Mouse (Mus musculus) heart, embryonic 13.5 days (tissue): ENCODE measurements around the gene Smyd3. TPM values are rescaled to one million over a fixed set of nuclear protein-coding genes. Genes with fewer than 3 reads are reported as not detected.

Source experiments
- ATAC-seq: fragments of 200-750 bp; cut with Nextera tagmentation; 2 replicates; pipeline ENCODE4 v1.8.0; 2017; ENCODE audit warnings: moderate TSS enrichment; ENCODE audit not compliant: insufficient number of reproducible peaks, low FRiP score, low TSS enrichment; ENCODE audit errors: extremely low read depth
- H3K27ac ChIP-seq: fragments of 300-500 bp; sonication (generic); replicated peaks from 2 replicates; pipeline ENCODE4 v1.5.1; 2015; ENCODE audit warnings: moderate library complexity, mild to moderate bottlenecking, inconsistent platforms
- H3K27me3 ChIP-seq: fragments of 300-500 bp; sonication (generic); replicated peaks from 2 replicates; pipeline ENCODE4 v1.6.1; 2015; ENCODE audit warnings: mild to moderate bottlenecking, inconsistent platforms
- H3K36me3 ChIP-seq: fragments of 300-500 bp; sonication (generic); 2 replicates; pipeline ENCODE4 v1.6.1; 2015; ENCODE audit warnings: mild to moderate bottlenecking, inconsistent platforms
- H3K4me1 ChIP-seq: fragments of 300-500 bp; sonication (generic); 2 replicates; pipeline ENCODE4 v1.6.1; 2015; ENCODE audit warnings: inconsistent platforms
- H3K4me2 ChIP-seq: fragments of 300-500 bp; sonication (generic); 2 replicates; pipeline ENCODE4 v1.6.1; 2015; ENCODE audit warnings: inconsistent platforms, mild to moderate bottlenecking, moderate library complexity
- H3K4me3 ChIP-seq: fragments of 300-500 bp; sonication (generic); 2 replicates; pipeline ENCODE4 v1.5.1; 2015; ENCODE audit warnings: moderate library complexity, mild to moderate bottlenecking, inconsistent platforms
- H3K9ac ChIP-seq: fragments of 300-500 bp; sonication (generic); 2 replicates; pipeline ENCODE4 v1.6.1; 2015; ENCODE audit warnings: inconsistent platforms, mild to moderate bottlenecking, moderate library complexity
- H3K9me3 ChIP-seq: fragments of 300-500 bp; sonication (generic); 2 replicates; pipeline ENCODE4 v1.6.1; 2016; ENCODE audit warnings: inconsistent platforms
- WGBS: fragments of 180-500 bp; shearing (Covaris S2); methylation state at CpG from one replicate; pipeline ENCODE4 v1.1.7; 2015; ENCODE audit warnings: mixed read lengths; 5-methylcytosine and 5-hydroxymethylcytosine counted together
- polyA plus RNA-seq: library from polyadenylated mRNA; unstranded; fragments of >200 nt; fragmentation: Nextera tagmentation; extraction: Ambion mirVana; gene quantifications from 2 replicates; pipeline ENCODE4 v1.2.1, GENCODE M21; 2015

Gene Smyd3
- polyA plus RNA-seq, 1 experiment from 2014 or later: 9.6 TPM

DNA sequence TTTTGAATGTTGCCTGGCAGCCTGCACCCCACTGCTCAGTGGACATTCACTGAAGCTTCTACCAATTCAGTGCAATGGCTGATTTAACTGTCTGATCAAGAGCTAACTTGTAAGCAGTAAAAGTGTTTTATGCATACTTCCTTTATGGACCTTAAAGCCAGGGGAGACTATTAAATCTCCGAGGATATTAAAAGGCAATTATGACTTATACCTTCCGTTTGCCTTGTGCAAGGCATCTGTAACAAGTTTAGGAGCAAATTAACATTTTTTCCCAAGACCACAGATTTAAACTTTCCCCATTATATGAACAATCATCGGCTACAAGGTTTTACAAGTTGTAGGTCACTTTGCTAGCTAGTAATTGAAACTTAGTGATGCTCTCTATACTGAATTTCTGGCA lies 87.8 kb downstream of the Smyd3 start:
- peaks cover 17% of the 10 kb centered on the region; the same call in 1 of the 2 replicates for H3K27me3 ChIP-seq
- 81% methylated on average over 3 of the region's 3 CpGs for WGBS
- no peaks in the 10 kb centered on the region for H3K36me3 ChIP-seq
- no peaks in the 10 kb centered on the region for H3K9me3 ChIP-seq
- no peak overlapping the region for H3K4me2 ChIP-seq
- H3K27ac ChIP-seq: no peak overlapping the region
- H3K9ac ChIP-seq: no peak overlapping the region
- no peak for ATAC-seq
- no peak overlapping the region for H3K4me3 ChIP-seq
- H3K4me1 ChIP-seq: peaks cover 18% of the 10 kb centered on the region

DNA sequence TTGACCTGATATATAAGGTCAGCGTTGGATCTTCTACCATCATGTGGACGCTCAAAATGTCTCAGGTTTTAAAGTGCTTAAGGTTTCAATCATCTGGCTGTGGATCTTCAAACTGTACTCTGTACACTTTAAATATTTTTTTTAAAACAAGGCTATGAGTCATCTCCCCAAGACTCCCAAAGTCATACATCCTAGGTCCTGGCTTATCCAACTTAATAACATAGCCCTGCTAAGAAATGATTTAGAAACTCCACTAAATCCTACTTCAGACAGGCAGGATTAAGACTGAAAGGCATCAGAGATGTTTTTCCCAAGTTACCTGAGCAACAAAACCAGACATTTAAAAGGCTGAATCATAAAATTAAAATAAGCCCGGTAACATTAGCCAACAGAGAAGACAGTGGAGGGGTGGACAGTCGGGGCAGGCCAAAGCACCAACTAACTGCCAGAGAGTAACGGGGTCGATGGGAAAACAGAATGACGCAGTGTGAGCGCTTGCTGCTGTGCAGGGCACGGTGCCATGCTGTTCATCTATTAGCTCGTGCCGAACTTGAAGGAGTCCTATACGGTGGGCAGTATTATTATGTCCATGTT lies 92.9 kb downstream of the Smyd3 start:
- H3K9ac ChIP-seq: no peak overlapping the region
- 90% methylated on average over 12 of the region's 12 CpGs for WGBS
- H3K4me3 ChIP-seq: no peak overlapping the region
- no peaks in the 10 kb centered on the region for H3K4me1 ChIP-seq
- no peak overlapping the region for H3K4me2 ChIP-seq
- no peak overlapping the region for H3K27ac ChIP-seq
- no peak for ATAC-seq
- H3K36me3 ChIP-seq: no peaks in the 10 kb centered on the region
- H3K27me3 ChIP-seq: 0 out of 2 replicates have a peak, but pooled peaks cover 4% of the 10 kb centered on the region
- H3K9me3 ChIP-seq: no peaks in the 10 kb centered on the region

DNA sequence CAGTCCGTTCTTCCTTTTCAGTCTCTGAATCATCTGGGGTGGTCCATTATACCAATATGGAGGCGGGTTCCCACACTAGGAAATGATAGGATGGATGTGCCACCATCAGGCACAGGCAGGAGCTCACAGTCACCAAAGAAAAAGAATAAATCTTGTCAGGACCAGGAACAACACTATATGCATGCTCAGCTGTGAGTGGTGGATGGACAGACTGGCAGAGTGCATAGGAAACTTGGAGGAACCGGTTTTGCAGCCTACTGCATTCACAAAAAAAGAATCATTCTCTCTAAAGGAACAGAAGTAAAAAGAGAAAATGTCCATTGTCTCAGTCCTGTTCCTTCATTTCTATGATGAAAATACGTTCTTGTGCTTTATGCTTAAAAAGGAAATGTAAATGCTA lies 98.8 kb downstream of the Smyd3 start:
- Histone ChIP-seq H3K4me1 (no peaks in the 10 kb centered on the region), H3K27me3 (no peaks in the 10 kb centered on the region), H3K4me3 (no peak overlapping the region), H3K27ac (no peak overlapping the region), H3K9me3 (no peaks in the 10 kb centered on the region), H3K4me2 (no peak overlapping the region), H3K9ac (no peak overlapping the region), H3K36me3 (no peaks in the 10 kb centered on the region)
- WGBS: 71% methylated on average over 4 of the region's 4 CpGs
- ATAC-seq: no peak

DNA sequence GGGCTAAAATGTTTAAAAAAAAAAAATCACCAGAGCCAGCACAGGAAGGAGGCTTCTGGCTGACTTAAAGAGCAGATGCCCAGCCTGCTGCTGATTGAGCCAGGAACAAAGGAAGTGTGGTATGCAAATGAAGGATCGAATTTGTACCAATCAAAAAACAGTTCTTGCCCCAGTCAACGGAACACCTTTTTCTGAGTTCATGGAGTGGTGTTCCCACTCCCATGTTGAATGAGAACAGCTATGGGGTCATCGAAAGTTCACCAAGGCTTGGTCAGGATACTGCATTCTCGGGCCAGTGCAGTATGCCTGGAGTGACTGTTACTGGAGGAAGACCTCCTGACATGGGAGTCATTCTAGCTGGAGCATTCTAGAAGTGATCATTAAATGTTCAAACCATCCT lies 109.8 kb downstream of the Smyd3 start:
- Histone ChIP-seq H3K4me3 (no peak overlapping the region), H3K9ac (no peak overlapping the region), H3K4me1 (0 out of 2 replicates have a peak, but pooled peaks cover 3% of the 10 kb centered on the region), H3K9me3 (no peaks in the 10 kb centered on the region), H3K27ac (no peak overlapping the region), H3K36me3 (peaks cover 7% of the 10 kb centered on the region; the same call in 1 of the 2 replicates), H3K27me3 (no peaks in the 10 kb centered on the region), H3K4me2 (no peak overlapping the region)
- WGBS: 82% methylated on average over 4 of the region's 4 CpGs
- no peak for ATAC-seq

DNA sequence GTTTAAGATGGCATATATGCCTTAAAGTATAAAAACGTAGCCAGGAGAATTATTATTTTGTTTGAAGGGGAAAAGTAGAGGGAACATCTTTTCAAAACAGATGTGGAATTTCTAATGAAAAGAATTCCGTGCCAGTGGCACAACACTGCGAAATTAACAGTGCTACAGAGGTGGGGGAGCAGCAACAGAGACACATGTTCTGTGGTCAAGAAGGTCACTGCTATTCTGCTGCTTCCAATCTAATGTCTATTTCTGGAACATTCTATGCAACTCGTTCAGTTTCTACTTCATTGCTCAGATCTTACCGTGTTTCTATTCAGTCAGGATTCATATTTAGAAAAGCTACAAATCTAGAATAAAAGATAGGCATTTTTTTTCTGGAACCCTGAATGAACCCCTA lies 117.0 kb downstream of the Smyd3 start:
- ATAC-seq: no peak
- H3K4me1 ChIP-seq: peaks cover 7% of the 10 kb centered on the region; the same call in 1 of the 2 replicates
- H3K4me3 ChIP-seq: no peak overlapping the region
- peaks cover 3% of the 10 kb centered on the region; the same call in 1 of the 2 replicates for H3K36me3 ChIP-seq
- H3K9ac ChIP-seq: no peak overlapping the region
- no peak overlapping the region for H3K4me2 ChIP-seq
- no peaks in the 10 kb centered on the region for H3K9me3 ChIP-seq
- H3K27ac ChIP-seq: no peak overlapping the region
- 50% methylated on average over 5 of the region's 5 CpGs for WGBS
- H3K27me3 ChIP-seq: no peaks in the 10 kb centered on the region

DNA sequence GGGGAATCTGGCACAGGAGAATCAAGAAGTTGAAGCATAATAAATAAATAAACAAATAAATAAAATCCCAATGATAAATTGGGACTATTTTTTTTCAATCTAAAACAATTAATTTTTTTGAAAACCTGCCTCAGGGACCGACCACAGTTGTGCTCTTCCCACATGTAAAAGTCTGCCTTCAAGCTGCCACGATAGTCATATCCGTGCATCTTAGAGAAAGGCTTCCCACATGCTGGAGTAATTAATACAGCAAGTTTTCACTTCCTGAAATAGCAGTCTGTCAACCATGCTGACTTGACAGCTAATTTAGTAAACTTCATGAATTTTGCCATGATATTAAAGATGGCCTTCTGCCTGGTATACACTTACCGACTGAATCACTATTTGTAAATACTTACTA lies 119.2 kb downstream of the Smyd3 start:
- 88% methylated on average over 4 of the region's 4 CpGs for WGBS
- Histone ChIP-seq H3K36me3 (peaks cover 3% of the 10 kb centered on the region; the same call in 1 of the 2 replicates), H3K4me2 (no peak overlapping the region), H3K9ac (no peak overlapping the region), H3K4me1 (peaks cover 7% of the 10 kb centered on the region; the same call in 1 of the 2 replicates), H3K27ac (no peak overlapping the region), H3K4me3 (no peak overlapping the region), H3K27me3 (no peaks in the 10 kb centered on the region), H3K9me3 (no peaks in the 10 kb centered on the region)
- no peak for ATAC-seq

DNA sequence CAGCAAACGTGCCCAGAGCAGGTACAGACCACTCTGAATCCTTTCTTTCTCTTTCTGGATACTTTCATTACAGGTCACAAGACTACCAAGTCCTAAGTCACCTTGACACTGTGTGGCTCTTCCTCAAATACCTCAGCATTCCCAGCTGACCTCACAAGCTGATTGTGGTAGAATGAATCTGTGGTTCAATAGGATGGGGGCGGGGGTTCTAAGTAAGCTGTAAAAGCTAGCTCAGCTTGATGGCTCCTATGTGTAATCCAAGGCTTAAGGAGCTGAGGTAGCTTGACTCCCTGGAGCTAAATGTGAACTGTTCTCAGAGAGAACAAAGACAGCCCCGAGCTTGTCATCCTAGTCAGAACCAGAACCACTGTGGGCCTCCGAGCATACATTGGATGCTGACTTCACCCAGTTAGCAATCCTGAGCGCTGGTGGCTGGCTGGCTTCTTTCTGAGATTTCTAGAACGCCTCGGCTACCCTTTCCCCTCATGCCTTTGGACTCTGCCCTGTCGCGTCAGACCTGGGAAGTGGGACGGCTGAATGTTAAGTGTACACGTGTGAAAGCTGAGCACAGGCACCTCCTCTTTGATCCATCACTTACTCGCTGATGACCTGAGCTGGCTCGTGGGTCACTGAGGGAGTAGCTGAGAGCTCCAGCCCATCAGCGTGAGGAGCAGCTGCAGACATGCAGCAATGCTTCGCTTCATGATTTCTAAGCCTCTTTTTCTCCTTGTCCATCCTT lies 131.4 kb downstream of the Smyd3 start:
- no peaks in the 10 kb centered on the region for H3K36me3 ChIP-seq
- 0 out of 2 replicates have a peak overlapping the region, but pooled peaks have one; percentile 5 for H3K4me2 ChIP-seq
- no peak overlapping the region for H3K4me3 ChIP-seq

DNA sequence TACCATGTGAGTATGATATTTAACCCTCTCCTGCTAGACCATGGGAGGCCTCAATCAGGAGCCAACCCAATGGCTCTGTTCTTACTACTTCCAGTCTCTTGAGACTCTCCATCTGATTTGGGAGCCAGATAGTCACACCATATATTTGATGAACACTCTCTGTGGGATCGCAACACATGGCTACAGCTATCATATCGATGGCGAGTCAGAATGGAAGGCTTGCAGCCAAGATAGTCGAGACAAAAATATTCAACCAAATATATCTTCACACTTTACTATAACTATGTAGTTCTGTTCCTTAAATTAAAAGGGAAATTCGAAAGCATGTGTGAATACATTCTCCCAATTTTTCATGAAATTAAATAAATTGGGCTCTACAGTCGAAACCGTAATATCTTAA lies 132.2 kb downstream of the Smyd3 start:
- 0 out of 2 replicates have a peak, but pooled peaks cover 7% of the 10 kb centered on the region for H3K4me1 ChIP-seq
- no peak overlapping the region for H3K4me3 ChIP-seq
- no peaks in the 10 kb centered on the region for H3K27me3 ChIP-seq
- no peak overlapping the region for H3K27ac ChIP-seq
- no peak for ATAC-seq
- H3K36me3 ChIP-seq: no peaks in the 10 kb centered on the region
- H3K9ac ChIP-seq: no peak overlapping the region
- whole genome bisulfite sequencing: 91% methylated on average over 7 of the region's 7 CpGs
- no peak overlapping the region for H3K4me2 ChIP-seq
- H3K9me3 ChIP-seq: no peaks in the 10 kb centered on the region

More for the DNA sequence above, 131.4 kb downstream of the Smyd3 start:
- H3K9ac ChIP-seq: no peak overlapping the region
- 0 out of 2 replicates have a peak, but pooled peaks cover 7% of the 10 kb centered on the region for H3K4me1 ChIP-seq
- no peaks in the 10 kb centered on the region for H3K27me3 ChIP-seq
- ATAC-seq: no peak
- no peak overlapping the region for H3K27ac ChIP-seq
- 44% methylated on average over 15 of the region's 15 CpGs for WGBS
- H3K9me3 ChIP-seq: no peaks in the 10 kb centered on the region

DNA sequence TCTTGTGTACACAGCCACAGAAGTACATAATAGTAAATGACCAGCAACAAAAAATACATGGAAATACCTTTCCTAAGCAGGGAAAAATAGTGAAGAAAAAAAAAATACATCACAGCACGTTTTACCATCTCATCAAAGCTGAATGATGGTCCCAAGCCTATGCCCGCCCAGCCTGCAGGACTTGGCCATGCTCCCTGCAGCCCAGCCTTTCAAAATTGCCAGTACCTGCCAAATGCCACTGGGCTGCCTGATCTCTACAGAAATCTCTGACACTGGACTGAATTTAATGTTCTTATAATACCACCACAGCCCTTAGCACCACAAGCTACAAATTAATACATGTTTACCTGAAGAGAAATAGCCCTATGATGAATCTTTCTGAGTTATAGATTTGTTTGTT lies 133.5 kb downstream of the Smyd3 start:
- Histone ChIP-seq H3K36me3 (no peaks in the 10 kb centered on the region), H3K4me1 (0 out of 2 replicates have a peak, but pooled peaks cover 7% of the 10 kb centered on the region), H3K27me3 (no peaks in the 10 kb centered on the region), H3K9me3 (no peaks in the 10 kb centered on the region), H3K9ac (no peak overlapping the region), H3K27ac (no peak overlapping the region), H3K4me3 (no peak overlapping the region), H3K4me2 (no peak overlapping the region)
- WGBS: 79% methylated on average over 2 of the region's 2 CpGs
- no peak for ATAC-seq

DNA sequence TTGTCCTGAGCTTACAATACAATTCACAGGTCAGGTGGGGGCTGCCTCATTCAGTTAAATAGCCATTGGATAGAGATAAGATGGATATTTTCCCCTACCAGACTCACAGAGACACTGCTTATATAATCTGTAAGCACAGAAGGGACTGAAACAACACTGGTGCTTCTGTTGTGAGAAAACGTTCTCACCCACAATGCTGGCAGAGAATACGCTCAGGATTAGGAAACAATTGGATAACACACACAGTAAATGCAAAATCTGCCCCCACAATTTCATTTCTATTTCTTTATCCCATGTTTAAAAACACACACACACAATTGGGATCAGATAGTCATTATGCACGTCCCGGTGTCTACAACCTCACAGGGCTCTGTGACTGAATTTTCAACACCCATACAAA lies 139.7 kb downstream of the Smyd3 start:
- Histone ChIP-seq H3K36me3 (no peaks in the 10 kb centered on the region), H3K9me3 (no peaks in the 10 kb centered on the region), H3K27me3 (no peaks in the 10 kb centered on the region), H3K4me2 (no peak overlapping the region), H3K9ac (no peak overlapping the region), H3K4me1 (no peaks in the 10 kb centered on the region), H3K4me3 (no peak overlapping the region), H3K27ac (no peak overlapping the region)
- 74% methylated on average over 4 of the region's 4 CpGs for WGBS
- no peak for ATAC-seq

DNA sequence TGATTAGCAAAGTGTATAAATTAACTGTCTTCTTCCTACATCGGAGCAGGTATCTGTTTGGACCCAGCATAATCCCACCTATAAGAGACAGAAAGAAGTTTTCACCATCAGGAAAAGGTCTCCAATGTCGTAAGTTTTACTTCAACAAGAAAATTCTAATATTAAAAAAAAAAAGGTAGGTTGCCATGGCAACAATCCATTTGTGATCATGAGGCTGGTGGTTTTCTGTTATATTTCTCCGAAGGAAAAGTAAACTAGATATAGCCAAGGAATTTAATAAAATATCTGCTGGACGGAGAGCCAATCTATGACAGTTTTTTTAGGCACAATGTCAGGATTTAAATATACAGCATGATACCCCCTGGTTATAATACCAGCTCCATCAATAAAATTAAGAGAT lies 142.9 kb downstream of the Smyd3 start:
- no peak overlapping the region for H3K4me3 ChIP-seq
- no peak for ATAC-seq

More for the DNA sequence above, 142.9 kb downstream of the Smyd3 start:
- H3K4me2 ChIP-seq: no peak overlapping the region
- H3K27me3 ChIP-seq: no peaks in the 10 kb centered on the region
- no peak overlapping the region for H3K9ac ChIP-seq
- H3K36me3 ChIP-seq: no peaks in the 10 kb centered on the region
- no peak overlapping the region for H3K27ac ChIP-seq
- 84% methylated on average over 4 of the region's 4 CpGs for WGBS
- H3K9me3 ChIP-seq: no peaks in the 10 kb centered on the region
- H3K4me1 ChIP-seq: no peaks in the 10 kb centered on the region
